Mouse (Mus musculus) heart, embryonic 15.5 days (tissue): ENCODE data around the gene Slc9a3. TPM values are rescaled to one million over a fixed set of nuclear protein-coding genes. Genes with fewer than 3 reads are reported as not detected.

Source experiments
- ATAC-seq: fragments of 200-750 bp; cut with Nextera tagmentation; replicated peaks from 2 replicates; pipeline ENCODE4 v1.8.0; 2017; ENCODE audit warnings: low read depth, moderate TSS enrichment; ENCODE audit not compliant: insufficient number of reproducible peaks, insufficient read depth, low FRiP score
- H3K27ac ChIP-seq: fragments of 300-500 bp; sonication (generic); 2 replicates; pipeline ENCODE4 v1.5.1; 2015; ENCODE audit warnings: mild to moderate bottlenecking, inconsistent platforms
- H3K27me3 ChIP-seq: fragments of 300-500 bp; sonication (generic); 2 replicates; pipeline ENCODE4 v1.6.1; 2015; ENCODE audit warnings: inconsistent platforms
- H3K36me3 ChIP-seq: fragments of 300-500 bp; sonication (generic); 2 replicates; pipeline ENCODE4 v1.6.1; 2015; ENCODE audit warnings: mild to moderate bottlenecking, inconsistent platforms
- H3K4me1 ChIP-seq: fragments of 300-500 bp; sonication (generic); replicated peaks from 2 replicates; pipeline ENCODE4 v1.6.1; 2015; ENCODE audit warnings: inconsistent platforms
- H3K4me2 ChIP-seq: fragments of 300-500 bp; sonication (generic); 2 replicates; pipeline ENCODE4 v1.6.1; 2015; ENCODE audit warnings: inconsistent platforms, mild to moderate bottlenecking, moderate library complexity
- H3K4me3 ChIP-seq: fragments of 300-500 bp; sonication (generic); 2 replicates; pipeline ENCODE4 v1.5.1; 2015; ENCODE audit warnings: mild to moderate bottlenecking, inconsistent platforms
- H3K9ac ChIP-seq: fragments of 300-500 bp; sonication (generic); 2 replicates; pipeline ENCODE4 v1.6.1; 2015; ENCODE audit warnings: mild to moderate bottlenecking, inconsistent platforms
- H3K9me3 ChIP-seq: fragments of 300-500 bp; sonication (generic); replicated peaks from 2 replicates; pipeline ENCODE4 v1.6.1; 2016; ENCODE audit warnings: inconsistent platforms
- WGBS: fragments of 180-500 bp; shearing (Covaris S2); methylation state at CpG from one replicate; pipeline ENCODE4 v1.1.7; 2015; ENCODE audit warnings: mixed read lengths; 5-methylcytosine and 5-hydroxymethylcytosine counted together
- polyA plus RNA-seq: library from polyadenylated mRNA; unstranded; fragments of >200 nt; fragmentation: Nextera tagmentation; extraction: Ambion mirVana; gene quantifications from 2 replicates; pipeline ENCODE4 v1.2.1, GENCODE M21; 2015

Slc9a3 gene
- polyA plus RNA-seq, 1 experiment from 2014 or later = 0.09 TPM

GRCm38 (mm10) chr13:74147327-74147726 is 26.1 kb downstream of the Slc9a3 start:
- 61% methylated on average over 2 of the region's 2 CpGs for WGBS

GRCm38 (mm10) chr13:74166348-74167056 is 45.2 kb downstream of the Slc9a3 start:
- Histone ChIP-seq H3K9ac (peak overlapping the region; percentile 63), H3K4me3 (peak overlapping the region; percentile 58), H3K27ac (no peak overlapping the region), H3K4me2 (peak overlapping the region; percentile 90), H3K27me3 (no peaks in the 10 kb centered on the region), H3K9me3 (no peaks in the 10 kb centered on the region), H3K36me3 (peaks cover 17% of the 10 kb centered on the region), H3K4me1 (peaks cover 10% of the 10 kb centered on the region)
- ATAC-seq = peak; percentile 41
- 7% methylated on average over 19 of the region's 19 CpGs for WGBS

More at GRCm38 (mm10) chr13:74147327-74147726, 26.1 kb downstream of the Slc9a3 start:
- no peaks in the 10 kb centered on the region for H3K9me3 ChIP-seq
- no peak overlapping the region for H3K4me2 ChIP-seq
- H3K27me3 ChIP-seq = no peaks in the 10 kb centered on the region
- H3K27ac ChIP-seq = no peak overlapping the region
- no peaks in the 10 kb centered on the region for H3K36me3 ChIP-seq
- no peak for ATAC-seq
- H3K4me3 ChIP-seq = no peak overlapping the region
- H3K9ac ChIP-seq = no peak overlapping the region
- H3K4me1 ChIP-seq = 0 out of 2 replicates have a peak, but pooled peaks cover 4% of the 10 kb centered on the region

- WGBS = 6% methylated on average over 9 of the region's 9 CpGs
- peak; percentile 15; the same call in 1 of the 2 replicates for ATAC-seq
- Histone ChIP-seq H3K36me3 (peaks cover 22% of the 10 kb centered on the region), H3K27ac (no peak overlapping the region), H3K4me3 (peak overlapping the region; percentile 58), H3K9ac (peak overlapping the region; percentile 63), H3K9me3 (no peaks in the 10 kb centered on the region), H3K4me1 (peaks cover 10% of the 10 kb centered on the region), H3K27me3 (no peaks in the 10 kb centered on the region), H3K4me2 (peak overlapping the region; percentile 90)
These were observed 45.8 kb downstream of the Slc9a3 start for GRCm38 (mm10) chr13:74167057-74167413.

DNA sequence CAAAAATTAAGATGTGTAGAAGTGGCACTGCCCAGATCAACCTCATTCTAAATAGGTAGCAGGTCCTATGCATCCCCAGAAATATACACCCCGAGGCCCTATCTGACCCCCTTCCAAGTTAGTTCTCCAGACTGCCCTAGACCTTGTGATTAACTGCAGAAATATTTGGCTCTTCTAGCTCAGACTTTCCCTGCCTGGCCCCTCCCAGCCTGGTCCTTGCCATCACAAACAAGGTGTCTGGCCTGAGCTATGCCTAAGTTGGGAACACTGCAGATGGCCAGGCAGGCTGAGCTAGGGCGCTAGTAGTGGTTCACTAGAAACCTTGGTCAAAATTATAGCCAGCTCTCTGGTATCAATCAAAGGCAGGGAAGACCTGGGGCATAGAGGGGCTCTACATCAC is 46.2 kb downstream of the Slc9a3 start:
- no peaks in the 10 kb centered on the region for H3K27me3 ChIP-seq
- no peak overlapping the region; the same call in 1 of the 2 replicates for H3K4me2 ChIP-seq
- no peak overlapping the region for H3K9ac ChIP-seq
- H3K4me3 ChIP-seq = no peak overlapping the region
- WGBS = 71% methylated on average over 2 of the region's 2 CpGs
- peaks cover 10% of the 10 kb centered on the region for H3K4me1 ChIP-seq
- ATAC-seq = peak; percentile 15; the same call in 1 of the 2 replicates
- no peak overlapping the region for H3K27ac ChIP-seq
- H3K9me3 ChIP-seq = no peaks in the 10 kb centered on the region
- peaks cover 26% of the 10 kb centered on the region for H3K36me3 ChIP-seq

GRCm38 (mm10) chr13:74169446-74170164 is 48.3 kb downstream of the Slc9a3 start:
- H3K4me3 ChIP-seq = no peak overlapping the region
- no peak overlapping the region for H3K9ac ChIP-seq
- no peaks in the 10 kb centered on the region for H3K27me3 ChIP-seq
- ATAC-seq = no peak
- WGBS = 80% methylated on average over 10 of the region's 10 CpGs
- H3K36me3 ChIP-seq = peaks cover 45% of the 10 kb centered on the region
- H3K9me3 ChIP-seq = no peaks in the 10 kb centered on the region
- H3K4me2 ChIP-seq = no peak overlapping the region
- no peak overlapping the region for H3K27ac ChIP-seq
- peaks cover 10% of the 10 kb centered on the region for H3K4me1 ChIP-seq

GRCm38 (mm10) chr13:74172036-74172435 is 50.8 kb downstream of the Slc9a3 start:
- Histone ChIP-seq H3K9me3 (no peaks in the 10 kb centered on the region), H3K27ac (no peak overlapping the region), H3K4me3 (no peak overlapping the region), H3K4me2 (no peak overlapping the region), H3K36me3 (peaks cover 46% of the 10 kb centered on the region), H3K9ac (no peak overlapping the region), H3K4me1 (peaks cover 2% of the 10 kb centered on the region), H3K27me3 (no peaks in the 10 kb centered on the region)
- WGBS = 94% methylated on average over 5 of the region's 5 CpGs
- ATAC-seq = no peak

DNA sequence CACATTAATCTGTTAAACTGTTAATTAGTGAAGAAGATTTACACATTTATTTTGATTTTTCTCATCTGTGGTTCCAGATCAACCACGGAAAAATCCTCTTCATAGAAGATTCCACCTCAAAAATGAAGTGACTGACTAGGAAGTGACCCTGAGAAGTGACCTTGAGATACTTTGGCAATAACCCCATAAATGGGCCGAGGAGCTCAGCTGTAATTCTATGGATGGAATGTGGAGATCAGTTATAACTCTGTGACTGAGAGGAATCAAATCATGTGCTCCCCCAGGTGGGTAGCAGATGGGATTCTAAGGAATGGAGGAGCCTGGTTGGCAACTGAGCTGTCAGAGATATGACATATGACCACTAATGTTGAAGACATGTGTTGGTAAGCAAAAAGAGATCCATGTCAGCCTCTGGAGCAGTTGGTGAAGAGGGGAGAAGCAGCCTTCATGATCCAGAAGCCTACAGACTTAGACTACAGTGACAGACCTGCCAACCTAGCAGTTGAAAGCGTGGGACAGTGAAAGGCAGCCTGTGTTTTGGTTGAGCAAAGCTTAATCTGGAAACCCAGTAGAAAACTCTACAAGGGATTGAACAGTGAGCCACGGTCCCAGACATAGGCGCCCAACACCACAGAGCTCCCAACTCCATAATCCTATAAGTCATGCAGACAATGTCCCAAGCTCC is 61.9 kb downstream of the Slc9a3 start:
- no peak overlapping the region for H3K4me2 ChIP-seq
- no peaks in the 10 kb centered on the region for H3K9me3 ChIP-seq
- no peaks in the 10 kb centered on the region for H3K4me1 ChIP-seq
- no peak for ATAC-seq
- H3K27ac ChIP-seq = no peak overlapping the region
- peaks cover 29% of the 10 kb centered on the region for H3K36me3 ChIP-seq
- 87% methylated on average over 5 of the region's 5 CpGs for WGBS
- no peak overlapping the region for H3K4me3 ChIP-seq
- H3K9ac ChIP-seq = no peak overlapping the region
- no peaks in the 10 kb centered on the region for H3K27me3 ChIP-seq

GRCm38 (mm10) chr13:74192613-74193012 is 71.4 kb downstream of the Slc9a3 start:
- no peaks in the 10 kb centered on the region for H3K27me3 ChIP-seq
- no peak overlapping the region for H3K27ac ChIP-seq
- H3K9ac ChIP-seq = no peak overlapping the region
- H3K4me1 ChIP-seq = no peaks in the 10 kb centered on the region
- 83% methylated on average over 6 of the region's 6 CpGs for WGBS
- H3K4me3 ChIP-seq = no peak overlapping the region
- H3K9me3 ChIP-seq = no peaks in the 10 kb centered on the region
- H3K36me3 ChIP-seq = peaks cover 42% of the 10 kb centered on the region
- ATAC-seq = no peak
- no peak overlapping the region for H3K4me2 ChIP-seq

DNA sequence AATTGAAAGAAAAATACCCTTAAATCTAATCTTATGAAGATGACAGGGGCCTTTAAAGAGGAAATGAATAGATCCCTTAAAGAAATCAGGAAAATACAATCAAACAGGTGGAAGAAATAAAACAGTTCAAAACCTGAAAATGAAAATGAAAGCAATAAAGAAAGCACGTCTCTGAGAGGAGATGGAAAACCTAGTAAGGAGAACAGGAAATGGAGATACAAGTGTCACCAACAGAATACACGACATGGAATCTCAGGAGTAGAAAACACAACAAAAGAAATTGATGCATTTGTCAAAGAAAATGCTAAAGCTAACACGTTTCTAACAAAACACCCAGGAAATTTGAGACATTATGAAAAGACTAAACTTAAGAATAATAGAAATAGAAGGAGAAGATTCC is 75.2 kb downstream of the Slc9a3 start:
- Histone ChIP-seq H3K36me3 (peaks cover 42% of the 10 kb centered on the region), H3K9me3 (no peaks in the 10 kb centered on the region), H3K4me2 (no peak overlapping the region), H3K9ac (no peak overlapping the region), H3K4me3 (no peak overlapping the region), H3K4me1 (no peaks in the 10 kb centered on the region), H3K27ac (no peak overlapping the region), H3K27me3 (no peaks in the 10 kb centered on the region)
- ATAC-seq = no peak
- 75% methylated on average over 3 of the region's 3 CpGs for WGBS

GRCm38 (mm10) chr13:74208317-74208985 is 87.2 kb downstream of the Slc9a3 start, which contains the start of gene Exoc3:
Exoc3 (minus strand) TSS chr13:74208732.
- Histone ChIP-seq H3K4me1 (peaks cover 15% of the 10 kb centered on the region), H3K27ac (peak within 1 kb of the TSS; percentile 96), H3K4me2 (peak within 1 kb of the TSS; percentile 77), H3K27me3 (0 out of 2 replicates have a peak, but pooled peaks cover 10% of the 10 kb centered on the region), H3K9ac (peak within 1 kb of the TSS; percentile 80), H3K9me3 (no peaks in the 10 kb centered on the region), H3K36me3 (peaks cover 16% of the 10 kb centered on the region; the same call in 1 of the 2 replicates), H3K4me3 (peak within 1 kb of the TSS; percentile 73)
- peak; percentile 90 for ATAC-seq
- under 1% methylated on average over 39 of the region's 39 CpGs for WGBS

DNA sequence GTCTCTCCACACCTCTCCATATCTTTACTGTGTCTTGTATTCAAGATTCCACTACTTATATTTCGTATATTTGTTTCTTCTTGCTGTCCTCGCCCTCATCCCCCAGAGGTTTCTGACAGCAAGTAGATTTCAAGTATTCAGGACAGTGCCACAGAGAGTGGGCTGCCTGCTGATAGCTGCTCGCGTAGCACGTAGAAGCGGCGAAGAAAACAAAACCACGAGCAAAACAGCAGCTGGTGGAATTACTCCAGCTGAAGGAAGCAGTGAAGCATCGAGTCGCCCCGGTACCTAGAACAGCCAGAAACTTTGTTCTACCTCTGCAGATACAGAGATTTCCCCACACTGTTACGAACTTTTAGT is 87.7 kb downstream of the Slc9a3 start:
- Histone ChIP-seq H3K9me3 (no peaks in the 10 kb centered on the region), H3K9ac (peak overlapping the region; percentile 80), H3K4me2 (peak overlapping the region; percentile 77), H3K4me3 (peak overlapping the region; percentile 73), H3K27ac (peak overlapping the region; percentile 96), H3K27me3 (0 out of 2 replicates have a peak, but pooled peaks cover 10% of the 10 kb centered on the region), H3K4me1 (peaks cover 15% of the 10 kb centered on the region), H3K36me3 (peaks cover 11% of the 10 kb centered on the region; the same call in 1 of the 2 replicates)
- peak; percentile 39; the same call in 1 of the 2 replicates for ATAC-seq
- WGBS = 15% methylated on average over 12 of the region's 12 CpGs
